ENCODE assay signal across 9 mouse cellular contexts in the genomic region with DNA sequence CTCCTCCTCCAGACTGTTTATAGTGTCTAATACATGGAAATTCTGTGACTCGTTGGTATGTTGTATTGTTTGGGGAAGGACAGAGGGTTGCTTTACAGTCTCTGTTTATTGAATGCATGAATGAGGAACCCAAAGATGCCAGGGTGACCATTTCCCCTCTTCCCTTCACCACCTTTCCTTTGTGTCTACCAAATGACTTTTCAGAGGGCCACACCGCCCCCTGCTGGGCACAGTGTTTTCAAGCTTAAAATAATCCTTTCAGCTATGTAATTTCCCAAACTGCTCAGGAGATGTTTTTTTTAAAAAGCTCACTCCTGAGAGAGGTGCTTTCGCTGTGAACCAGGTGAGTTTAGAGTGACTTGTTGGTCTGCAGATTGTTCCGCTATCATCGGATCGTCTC. TPM values are rescaled to one million over a fixed set of nuclear protein-coding genes. Genes with fewer than 3 reads are reported as not detected.
DNase-seq lines count a peak whose midpoint lies in the region; ATAC-seq and TF ChIP-seq lines count a peak whose summit lies in the region.
"Had no signal": no experiment of that assay in that cellular context is flagged by ENCODE, and none has a peak within 500 bp of the region (broad histone marks: within the 10 kb centered on the region; RNA-seq: fewer than 3 reads in every experiment).

No protein-coding gene starts in this region.

- peaks cover 11% of the 10 kb centered on the region for H3K36me3 ChIP-seq in embryonic facial prominence, embryonic 10.5 days (replicated peaks)
- no peaks in the 10 kb centered on the region for H3K36me3 ChIP-seq in kidney, adult 2 months (ENCODE audit: control insufficient read depth, insufficient read depth, low read length)
- no peaks in the 10 kb centered on the region; the same call in 1 of the 2 replicates for H3K36me3 ChIP-seq in limb, embryonic 11.5 days (ENCODE audit: control insufficient read depth, insufficient read depth, low read length)
- H3K36me3 ChIP-seq: liver, embryonic 15.5 days had no signal

- DNase-seq in heart, adult 18-20 months: peak; percentile 50 to 88
- no peak for DNase-seq in heart, postnatal 25 days (ENCODE audit: low spot score)
- DNase-seq in adrenal gland, adult (ENCODE audit: inconsistent age in 2 of 2, low spot score in 1 of 2): peak; percentile 60 to 93
- DNase-seq in embryonic facial prominence, embryonic 10.5 days (ENCODE audit: low spot score): peak; percentile 80
- DNase-seq in kidney, adult 2 months: peak; percentile 77
- DNase-seq in limb, embryonic 11.5 days (ENCODE audit: low spot score): peak; percentile 80
- DNase-seq in ovary, postnatal 10 days (ENCODE audit: low spot score): peak; percentile 61
- peak; percentile 72 for DNase-seq in thymus, postnatal 0 days (ENCODE audit: low spot score)

- TF ChIP-seq CTCF in kidney, adult 2 months (conservative IDR thresholded peaks at IDR 0.05; ENCODE audit: insufficient read depth, insufficient read length, low read depth, low read length): peak; percentile 79

- no peak for ATAC-seq in limb, embryonic 11.5 days (ENCODE audit: insufficient number of reproducible peaks, low FRiP score, low TSS enrichment, low read depth)

- H3K4me2 ChIP-seq in limb, embryonic 11.5 days (ENCODE audit: low read depth, severe bottlenecking): no peak overlapping the region
- H3K4me2 ChIP-seq: liver, embryonic 15.5 days had no signal

- H3K9ac ChIP-seq in limb, embryonic 11.5 days (ENCODE audit: low read length): no peak overlapping the region
- H3K9ac ChIP-seq: liver, embryonic 15.5 days had no signal

- no peaks in the 10 kb centered on the region for H3K27me3 ChIP-seq in embryonic facial prominence, embryonic 10.5 days (replicated peaks; ENCODE audit: low read depth, poor library complexity, severe bottlenecking)
- H3K27me3 ChIP-seq in kidney, adult 2 months (replicated peaks; ENCODE audit: control insufficient read depth, insufficient read depth, low read length): no peaks in the 10 kb centered on the region
- H3K27me3 ChIP-seq in limb, embryonic 11.5 days (ENCODE audit: control insufficient read depth, insufficient read depth, low read length): no peaks in the 10 kb centered on the region
- H3K27me3 ChIP-seq: liver, embryonic 15.5 days had no signal

- no peaks in the 10 kb centered on the region for H3K9me3 ChIP-seq in embryonic facial prominence, embryonic 10.5 days
- no peaks in the 10 kb centered on the region for H3K9me3 ChIP-seq in limb, embryonic 11.5 days (ENCODE audit: control insufficient read depth, low read length)
- H3K9me3 ChIP-seq: liver, embryonic 15.5 days had no signal

- peaks cover 5% of the 10 kb centered on the region; the same call in 1 of the 2 replicates for H3K4me1 ChIP-seq in embryonic facial prominence, embryonic 10.5 days
- no peaks in the 10 kb centered on the region for H3K4me1 ChIP-seq in kidney, adult 2 months (ENCODE audit: control insufficient read depth, insufficient read depth, low read length)
- H3K4me1 ChIP-seq in limb, embryonic 11.5 days (ENCODE audit: control insufficient read depth, insufficient read depth, low read length): no peaks in the 10 kb centered on the region
- H3K4me1 ChIP-seq: liver, embryonic 15.5 days had no signal

- intact Hi-C loops in heart, postnatal 25 days (cut with DNase I): loop anchor here (1.0 kb wide), 1 partner anchor 60 kb away; no protein-coding TSS in a partner anchor

- no peak for TF ChIP-seq POLR2A in kidney, adult 2 months (IDR thresholded peaks at IDR 0.05; ENCODE audit: low read depth, low read length)

- no peak overlapping the region; the same call in 1 of the 2 replicates for H3K27ac ChIP-seq in embryonic facial prominence, embryonic 10.5 days (replicated peaks)
- no peak overlapping the region for H3K27ac ChIP-seq in kidney, adult 2 months (ENCODE audit: insufficient read depth, low read depth, low read length)
- no peak overlapping the region for H3K27ac ChIP-seq in limb, embryonic 11.5 days (replicated peaks; ENCODE audit: low read depth, low read length)
- H3K27ac ChIP-seq: liver, embryonic 15.5 days had no signal

- WGBS in embryonic facial prominence, embryonic 10.5 days: 67% methylated on average over 6 of the region's 6 CpGs
- 64% methylated on average over 6 of the region's 6 CpGs for WGBS in kidney, adult 2 months
- 72% methylated on average over 6 of the region's 6 CpGs for WGBS in limb, embryonic 11.5 days

- no peak overlapping the region for H3K4me3 ChIP-seq in embryonic facial prominence, embryonic 10.5 days
- no peak overlapping the region for H3K4me3 ChIP-seq in kidney, adult 2 months (ENCODE audit: insufficient read depth, low read depth, low read length)
- no peak overlapping the region for H3K4me3 ChIP-seq in limb, embryonic 11.5 days (ENCODE audit: low read depth, low read length)
- H3K4me3 ChIP-seq: liver, embryonic 15.5 days had no signal

RNA-seq across cellular contexts. Expression of gene Tes, which starts 22.5 kb away (rescaled TPM):
- total RNA-seq in heart, adult 18-20 months (2021): 1 to 10 TPM; 3.6 to 6.4 TPM
- total RNA-seq in heart, postnatal 25 days (2021): 1 to 10 TPM; 3.0 to 3.5 TPM
- polyA plus RNA-seq in embryonic facial prominence, embryonic 10.5 days (2016; fragmentation: Nextera tagmentation; extraction: Ambion mirVana): 72.0 and 84.9 TPM in 2 replicates
- 20.4 and 21.5 TPM in 2 replicates for polyA plus RNA-seq in kidney, adult 2 months (2012; rRNA removed)
- polyA plus RNA-seq in limb, embryonic 11.5 days (2014; fragmentation: Nextera tagmentation; extraction: Ambion mirVana): 126 and 128 TPM in 2 replicates
- polyA plus RNA-seq in thymus, postnatal 0 days (2015; fragmentation: Nextera tagmentation; extraction: Ambion mirVana): 59.2 and 64.6 TPM in 2 replicates
